Mouse (Mus musculus) neural tube, embryonic 10.5 days (tissue): ENCODE data around the gene Tmem185b.
A peak's percentile ranks its signal among the peaks of the same experiment; 100 is the strongest.

Experiments used
- DNase-seq: peaks from one replicate; pipeline ENCODE4 v3.0.0-alpha.2; 2017; ENCODE audit warnings: low spot score; ENCODE audit errors: extremely low spot score

Tmem185b gene

GRCm38 (mm10) chr1:119539252-119539651 lies 13.3 kb downstream of the Tmem185b start:
- no peak for DNase-seq

GRCm38 (mm10) chr1:119540836-119541557 lies 15.0 kb downstream of the Tmem185b start:
- no peak for DNase-seq

DNA sequence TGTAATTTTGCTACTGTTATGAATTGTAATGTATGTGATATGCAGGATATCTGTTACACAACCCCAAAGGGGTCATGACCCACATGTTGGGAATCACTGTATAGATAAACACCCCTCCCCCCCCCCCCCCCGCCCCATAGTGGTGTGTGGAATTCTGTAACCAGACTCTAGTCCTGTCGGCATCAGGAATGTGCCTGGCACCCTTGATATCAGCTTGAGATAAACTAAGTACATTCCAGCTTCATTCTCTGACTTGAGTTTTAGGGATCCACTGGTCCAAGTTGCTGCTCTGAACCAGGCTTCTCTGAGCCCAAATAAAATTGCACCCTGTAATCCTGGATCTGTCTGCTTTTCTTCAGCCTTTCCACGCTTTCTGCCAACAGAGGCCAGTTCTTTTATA lies 15.6 kb downstream of the Tmem185b start:
- no peak for DNase-seq

GRCm38 (mm10) chr1:119543316-119543715 lies 17.4 kb downstream of the Tmem185b start:
- DNase-seq: peak; percentile 9

DNA sequence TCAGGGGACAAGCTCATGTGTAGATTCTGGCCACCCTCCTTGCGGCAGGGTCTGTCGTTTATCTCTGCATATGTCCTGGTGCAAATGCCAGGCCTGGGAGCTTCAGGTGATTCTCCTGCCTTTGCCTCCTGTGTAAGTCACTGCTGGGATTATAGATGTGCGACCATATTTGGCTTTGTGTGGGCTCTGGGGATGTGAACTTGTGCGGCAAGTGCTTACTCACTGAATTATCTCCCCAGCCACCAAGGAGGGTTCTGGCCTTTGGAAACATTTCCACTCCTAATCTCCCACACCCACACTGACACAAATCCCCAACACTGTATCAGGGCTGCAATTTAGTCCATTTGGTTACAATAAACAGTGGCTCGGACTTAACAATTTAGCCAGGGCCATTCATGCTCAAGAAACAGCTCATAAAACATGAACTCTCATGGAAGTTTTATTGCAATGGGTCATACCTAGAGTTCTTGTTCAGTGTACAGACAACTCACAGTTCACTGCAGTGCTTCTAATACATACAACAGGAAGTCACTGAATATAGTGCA lies 18.7 kb downstream of the Tmem185b start:
- no peak for DNase-seq

GRCm38 (mm10) chr1:119545164-119545563 lies 19.2 kb downstream of the Tmem185b start:
- DNase-seq: no peak

GRCm38 (mm10) chr1:119545671-119546070 lies 19.7 kb downstream of the Tmem185b start:
- no peak for DNase-seq

GRCm38 (mm10) chr1:119546490-119546889 lies 20.5 kb downstream of the Tmem185b start:
- no peak for DNase-seq

GRCm38 (mm10) chr1:119548668-119549326 lies 22.8 kb downstream of the Tmem185b start:
- DNase-seq: peak; percentile 52

DNA sequence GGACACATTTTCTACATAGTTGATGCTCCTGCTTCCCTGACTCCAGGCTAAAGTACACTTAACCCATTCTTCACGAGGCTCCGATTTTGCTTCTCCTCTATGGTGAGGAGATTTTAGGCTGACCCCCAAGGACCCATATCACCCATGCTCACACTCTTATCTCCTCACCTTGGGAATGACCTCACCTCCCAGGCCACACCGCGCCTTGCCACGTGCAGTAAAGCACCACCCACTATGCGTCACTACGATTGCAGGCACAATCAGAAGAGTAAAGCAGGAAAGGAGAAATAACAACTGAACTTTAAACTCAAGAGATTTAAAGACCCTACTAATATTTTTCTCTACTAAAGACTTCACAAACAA lies 23.3 kb downstream of the Tmem185b start:
- no peak for DNase-seq

DNA sequence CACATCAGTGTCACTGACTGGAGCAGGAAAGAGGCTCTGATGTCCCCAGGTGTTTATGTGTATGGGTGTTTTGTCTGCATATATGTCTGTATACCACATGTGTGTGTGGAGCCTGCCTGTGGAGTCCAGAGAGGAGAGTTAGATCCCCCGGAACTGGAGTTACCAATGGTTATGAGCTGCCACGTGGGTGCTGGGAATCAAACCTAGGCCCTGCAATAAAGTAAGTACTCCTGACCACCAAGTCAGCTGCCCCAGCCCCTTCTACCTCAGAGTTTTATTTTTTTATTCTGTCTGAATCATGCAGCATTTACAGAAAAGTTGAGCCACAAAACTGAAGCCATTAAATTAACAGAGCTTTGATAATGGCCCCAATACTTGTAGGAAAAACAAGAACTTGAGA lies 24.1 kb downstream of the Tmem185b start:
- no peak for DNase-seq

- DNase-seq: no peak
These were observed 25.7 kb downstream of the Tmem185b start for GRCm38 (mm10) chr1:119551651-119552050.

- no peak for DNase-seq
These were observed 29.7 kb downstream of the Tmem185b start for GRCm38 (mm10) chr1:119555651-119556050.

DNA sequence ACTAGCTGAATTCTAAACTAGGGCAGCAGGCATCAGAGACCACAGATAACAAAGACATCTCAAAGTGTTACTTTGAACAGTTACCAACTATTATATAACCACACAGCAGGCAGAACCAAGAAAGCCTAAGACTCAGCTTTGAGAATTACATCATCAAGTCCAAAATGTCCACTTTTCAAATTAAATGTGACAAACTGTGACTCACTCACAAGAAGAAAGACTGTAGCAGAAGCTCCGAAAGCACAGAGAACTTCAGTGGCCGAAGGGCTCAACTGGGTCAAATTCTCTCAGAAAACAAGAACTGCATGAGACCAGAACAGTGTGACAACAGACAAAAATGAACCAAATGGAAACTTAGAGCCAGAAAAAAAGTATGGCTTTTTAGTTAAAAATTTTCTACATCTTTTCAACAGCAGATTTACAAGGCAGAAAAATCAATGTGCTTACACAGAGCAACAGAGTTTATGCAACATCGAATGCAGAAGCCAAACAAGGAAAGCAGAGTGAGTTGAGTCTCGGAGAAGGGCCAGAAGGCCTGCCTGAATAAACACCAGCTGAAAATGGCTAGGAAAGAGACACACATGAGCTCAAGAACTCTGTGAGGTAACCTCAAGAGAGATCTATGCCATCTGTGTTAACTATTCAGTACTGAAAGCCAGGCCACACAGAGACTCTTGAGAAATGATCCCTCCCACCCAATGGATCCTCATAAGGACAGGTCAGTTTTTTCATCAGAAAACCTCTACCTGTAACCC lies 31.9 kb downstream of the Tmem185b start:
- no peak for DNase-seq

GRCm38 (mm10) chr1:119565531-119565930 lies 39.6 kb downstream of the Tmem185b start:
- no peak for DNase-seq

DNA sequence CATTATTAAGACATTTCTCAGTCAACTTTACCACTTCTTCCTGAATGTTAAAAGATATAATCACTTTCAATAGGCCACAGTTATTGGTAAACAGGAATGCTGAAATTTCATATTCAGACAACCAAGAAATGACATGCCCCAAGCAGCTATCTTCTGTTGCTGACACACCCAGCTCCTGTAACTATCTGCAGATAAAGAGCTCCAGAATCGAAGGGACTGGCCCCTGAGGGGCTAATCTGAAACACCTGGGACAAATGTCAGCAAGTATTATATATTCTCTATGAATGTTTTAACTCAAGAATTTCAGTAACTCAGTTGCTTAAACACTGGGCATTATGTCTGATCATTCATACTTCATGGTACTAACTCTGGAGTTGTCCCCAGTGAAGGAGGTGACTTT lies 44.2 kb downstream of the Tmem185b start:
- no peak for DNase-seq
